Mouse (Mus musculus) megakaryocyte, embryonic 14.5 days (primary cell): ENCODE data around the gene Wdtc1.

Source experiments
- FLI1 ChIP-seq: IDR thresholded peaks from 2 replicates; pipeline ENCODE4 v1.6.1; 2012; ENCODE audit warnings: low read length, inconsistent platforms, mixed read lengths
- GATA1 ChIP-seq: IDR thresholded peaks from 3 replicates; pipeline ENCODE4 v1.6.1; 2012; ENCODE audit warnings: mixed read lengths, low read length, inconsistent platforms, borderline replicate concordance

DNA sequence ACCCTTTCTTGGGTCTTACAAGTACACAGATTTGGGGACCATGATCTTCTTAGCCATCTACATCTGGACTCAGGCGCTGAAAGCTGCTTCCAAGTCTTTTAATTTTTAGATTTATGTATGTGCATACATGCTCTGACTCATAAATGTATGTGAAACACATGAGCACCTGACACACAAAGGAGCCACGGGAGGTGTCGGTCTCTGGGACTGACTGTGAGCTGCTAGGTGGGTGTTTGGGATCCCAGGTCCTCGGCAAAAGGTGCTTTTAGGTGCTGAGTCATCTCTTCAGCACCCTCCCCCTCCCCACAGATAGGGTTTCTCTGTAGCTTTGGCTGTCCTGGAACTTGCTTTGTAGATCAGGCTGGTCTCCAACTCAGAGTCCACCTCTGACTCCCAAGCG, 89.5 kb downstream of the Wdtc1 start:
- no peak for TF ChIP-seq GATA1
- TF ChIP-seq FLI1: no peak
